Mouse (Mus musculus) activated CD4-positive, CD25-positive, alpha-beta regulatory T cell, adult 4 months (primary cell): Measurements from ENCODE around the gene Palm2. TPM values are rescaled to one million over a fixed set of nuclear protein-coding genes. Genes with fewer than 3 reads are reported as not detected.

ENCODE experiments used
- ATAC-seq: one replicate; pipeline ENCODE4 v1.8.0; 2017
- polyA plus RNA-seq, 2 experiments: library from polyadenylated mRNA; unstranded; fragments of 100-300 nt; shearing (Covaris generic); gene quantifications; one replicate each; pipeline ENCODE4 v1.2.1; 2017

Palm2 gene
- polyA plus RNA-seq, 2 experiments from 2014 or later = not detected

- no peak for ATAC-seq
Measured at GRCm38 (mm10) chr4:57569711-57570110, 135.7 kb downstream of the Palm2 start.

DNA sequence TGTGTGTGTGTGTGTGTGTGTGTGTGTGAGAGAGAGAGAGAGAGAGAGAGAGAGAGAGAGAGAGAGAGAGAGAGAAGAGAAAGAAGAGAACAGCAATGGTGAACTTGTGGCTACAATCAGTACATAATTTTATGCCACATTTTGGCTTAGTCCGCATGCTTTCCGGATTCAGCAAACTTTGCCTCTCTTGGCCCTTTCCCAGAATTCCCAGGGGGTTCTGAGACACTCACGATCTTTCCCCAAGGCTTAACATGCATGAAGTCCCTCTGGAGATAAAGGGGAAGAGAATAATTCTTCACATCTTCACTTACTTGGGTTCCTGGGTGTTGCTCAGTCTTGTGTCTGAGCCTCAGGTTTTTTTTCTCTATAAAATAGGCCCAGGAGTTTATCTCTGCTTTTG is 136.2 kb downstream of the Palm2 start:
- no peak for ATAC-seq

- no peak for ATAC-seq
Measured at GRCm38 (mm10) chr4:57574181-57574580, 140.1 kb downstream of the Palm2 start.

- ATAC-seq = no peak
Measured at GRCm38 (mm10) chr4:57574646-57575045, 140.6 kb downstream of the Palm2 start.

GRCm38 (mm10) chr4:57575686-57576085 is 141.6 kb downstream of the Palm2 start:
- ATAC-seq = no peak

GRCm38 (mm10) chr4:57576095-57576494 is 142.0 kb downstream of the Palm2 start:
- ATAC-seq = no peak

- ATAC-seq = no peak
Measured at GRCm38 (mm10) chr4:57579683-57580082, 145.6 kb downstream of the Palm2 start.

- no peak for ATAC-seq
Measured at GRCm38 (mm10) chr4:57585281-57585800, 151.3 kb downstream of the Palm2 start.

- no peak for ATAC-seq
Measured at GRCm38 (mm10) chr4:57586933-57587658, 153.0 kb downstream of the Palm2 start.

GRCm38 (mm10) chr4:57588356-57588755 is 154.3 kb downstream of the Palm2 start:
- ATAC-seq = no peak

DNA sequence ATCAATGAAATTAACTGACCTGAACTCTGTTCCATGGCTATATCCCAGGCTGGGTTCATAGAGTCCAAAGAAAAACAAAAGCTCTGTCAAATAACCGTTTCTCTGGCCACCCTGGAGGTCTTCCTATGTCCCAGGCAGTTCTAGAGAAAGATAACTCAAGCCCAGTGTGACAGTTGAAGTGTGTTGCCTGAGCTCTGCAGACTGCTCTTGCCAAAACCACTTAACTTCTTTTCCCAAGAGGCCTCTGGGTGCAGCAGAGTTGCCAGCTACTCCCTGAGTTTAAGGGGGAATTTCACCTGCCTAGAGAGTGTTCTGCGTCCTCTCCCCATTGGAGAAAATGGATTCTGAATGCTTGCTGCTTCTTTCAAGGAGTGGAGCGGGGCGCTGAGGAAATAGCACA is 158.7 kb downstream of the Palm2 start:
- no peak for ATAC-seq

- no peak for ATAC-seq
Measured at GRCm38 (mm10) chr4:57599946-57600345, 165.9 kb downstream of the Palm2 start.

DNA sequence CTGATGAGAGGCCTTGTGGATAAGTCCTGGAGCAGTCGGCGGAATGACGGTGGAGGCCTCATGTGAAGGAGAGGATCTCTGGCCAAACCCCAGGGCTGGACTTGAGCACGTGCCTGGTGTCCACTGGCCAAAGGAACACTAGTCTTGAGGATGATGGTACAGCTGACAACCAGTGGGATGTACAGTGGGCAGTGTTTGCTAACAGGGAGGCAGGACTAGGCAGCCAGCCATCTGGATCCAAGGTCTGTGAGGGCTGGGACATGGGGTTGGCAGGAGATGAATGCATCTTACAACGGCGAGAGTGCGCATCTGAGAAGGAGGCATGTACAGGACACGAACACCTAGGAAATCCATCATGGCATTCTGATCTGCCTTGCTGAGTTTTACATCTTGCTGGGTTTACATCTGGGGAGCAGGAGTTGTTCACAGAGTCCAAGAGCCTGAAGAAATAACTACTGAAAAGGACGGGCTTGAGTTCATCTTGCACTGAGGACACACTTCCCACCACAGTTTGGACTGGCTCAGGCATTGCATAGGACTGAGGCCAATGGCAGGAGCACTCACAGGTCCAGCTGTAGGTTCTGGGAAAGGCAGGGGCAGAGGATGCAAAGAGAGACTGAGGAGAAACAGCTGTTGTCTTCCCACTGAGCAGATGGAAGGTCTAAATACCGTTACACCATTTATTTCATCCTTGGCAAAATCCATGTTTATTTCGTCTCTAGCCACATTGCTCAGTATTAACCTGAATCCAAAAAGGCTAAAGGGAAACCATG is 166.8 kb downstream of the Palm2 start:
- no peak for ATAC-seq

DNA sequence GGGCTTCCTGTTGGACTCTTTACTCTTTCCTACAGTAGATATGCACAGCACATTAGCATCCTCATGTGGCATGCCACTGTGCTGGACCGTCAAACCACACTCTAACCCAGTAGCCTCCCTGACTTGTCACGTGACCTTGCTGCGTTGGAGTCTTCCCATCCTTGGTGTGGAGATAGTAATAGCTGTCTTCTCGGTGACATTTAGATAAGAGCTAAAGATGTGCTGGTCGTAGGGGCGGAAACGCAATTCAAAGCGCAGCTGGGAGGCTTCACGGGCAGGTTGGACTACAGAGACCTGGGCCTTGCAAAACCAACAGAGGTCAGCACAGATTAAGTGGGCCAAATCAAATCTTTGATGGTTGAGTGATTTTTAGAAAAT is 167.4 kb downstream of the Palm2 start:
- no peak for ATAC-seq

- ATAC-seq = no peak
Measured at GRCm38 (mm10) chr4:57601903-57602617, 168.0 kb downstream of the Palm2 start.

DNA sequence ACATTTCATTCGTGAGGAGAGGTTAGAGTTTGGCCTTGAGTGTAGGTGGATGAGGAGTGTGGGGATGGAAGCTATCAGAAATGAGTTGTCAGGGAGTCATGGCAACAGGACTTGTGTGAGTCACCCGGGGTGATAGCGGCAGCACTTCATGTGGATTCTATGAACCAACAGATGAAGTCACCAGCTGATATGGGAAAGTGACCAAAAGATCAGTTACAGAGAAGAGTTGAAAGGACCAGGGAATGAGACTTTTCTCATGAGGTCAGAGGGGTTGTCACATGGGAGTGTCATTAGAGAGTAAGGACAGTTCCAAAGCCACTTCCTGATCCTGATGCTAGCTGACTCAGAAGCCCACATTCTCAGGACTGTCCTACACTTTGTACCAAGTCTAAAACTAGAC is 172.2 kb downstream of the Palm2 start:
- no peak for ATAC-seq

DNA sequence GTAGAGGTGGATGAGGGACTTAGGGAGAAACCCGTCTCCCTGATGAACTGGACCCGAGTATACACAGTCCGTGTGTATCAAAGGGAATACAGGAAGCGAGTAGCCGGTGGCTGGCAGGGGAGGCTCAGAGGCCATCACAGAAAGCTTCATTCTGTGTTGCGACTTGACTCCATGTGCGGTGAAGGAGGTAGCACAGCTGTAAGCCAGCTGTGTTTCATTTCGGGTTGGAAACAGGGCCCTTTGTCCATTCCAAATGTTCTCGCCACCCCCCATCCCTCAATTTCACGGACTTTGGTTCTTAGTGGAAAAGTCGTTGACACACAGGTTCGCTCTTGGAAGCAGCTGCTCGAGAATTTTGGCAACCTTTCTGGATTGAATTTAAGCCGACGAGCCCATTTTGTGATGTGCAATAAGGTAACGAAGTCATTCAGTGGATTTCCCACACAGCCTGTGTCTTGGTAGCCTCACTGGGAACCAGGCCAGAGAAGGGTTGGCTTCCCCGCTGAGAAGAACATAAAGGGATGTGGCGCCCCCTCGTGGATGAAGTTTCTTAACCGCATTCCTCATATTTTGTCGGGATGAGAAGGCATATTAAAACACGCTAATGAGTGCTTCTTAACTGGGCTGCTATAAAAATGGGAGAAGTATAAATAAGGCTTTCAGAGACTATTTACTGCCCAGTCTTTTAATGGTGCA is 173.3 kb downstream of the Palm2 start:
- ATAC-seq = no peak

GRCm38 (mm10) chr4:57611303-57612077 is 177.4 kb downstream of the Palm2 start:
- no peak for ATAC-seq

DNA sequence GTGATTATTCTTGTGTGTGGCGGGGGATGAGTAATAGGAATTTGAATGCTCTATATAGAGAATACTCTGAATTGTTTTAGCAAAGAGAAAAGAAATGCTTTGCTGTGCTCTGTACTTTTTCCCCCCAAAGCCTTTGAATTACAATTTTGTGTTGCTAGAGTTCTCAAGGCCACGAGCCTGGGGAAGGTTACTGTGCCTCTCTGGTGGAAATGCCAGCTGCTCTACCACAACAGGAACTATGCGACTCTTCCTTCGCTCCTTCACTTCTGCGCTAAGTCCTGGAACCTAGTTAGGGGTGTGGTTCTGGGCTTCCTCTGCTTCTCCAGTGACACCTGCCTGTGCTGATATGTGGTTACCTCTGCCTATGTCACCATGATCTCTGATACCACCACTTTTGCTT is 178.7 kb downstream of the Palm2 start:
- no peak for ATAC-seq

- no peak for ATAC-seq
Measured at GRCm38 (mm10) chr4:57614686-57615085, 180.6 kb downstream of the Palm2 start.

- ATAC-seq = no peak
Measured at GRCm38 (mm10) chr4:57618743-57619142, 184.7 kb downstream of the Palm2 start.

GRCm38 (mm10) chr4:57622816-57623215 is 188.8 kb downstream of the Palm2 start:
- no peak for ATAC-seq
